Mouse (Mus musculus) frontal cortex, postnatal 25 days (tissue): ENCODE measurements around the gene Grik1.

ENCODE experiments used
- DNase-seq, 2 experiments: peaks; one replicate each; pipeline ENCODE4 v3.0.0; 2022; ENCODE audit warnings: low spot score in 2 of 2

Gene Grik1

GRCm38 (mm10) chr16:87861722-87862121, 428.3 kb downstream of the Grik1 start:
- no peak for DNase-seq

GRCm38 (mm10) chr16:87853451-87854085, 436.5 kb downstream of the Grik1 start:
- DNase-seq = no peak

- DNase-seq = no peak
Observed at GRCm38 (mm10) chr16:87851550-87851949, 438.5 kb downstream of the Grik1 start.

GRCm38 (mm10) chr16:87848799-87849198, 441.3 kb downstream of the Grik1 start:
- DNase-seq = no peak
